Mouse (Mus musculus) ES-E14 (cell line): ENCODE data around the gene Pmepa1.

ENCODE experiments used
- CHD2 ChIP-seq: IDR thresholded peaks from 2 replicates; pipeline ENCODE4 v1.6.1; 2014; ENCODE audit warnings: mild to moderate bottlenecking, low read depth, low read length, inconsistent platforms
- HCFC1 ChIP-seq: IDR thresholded peaks from 2 replicates; pipeline ENCODE4 v1.6.1; 2012; ENCODE audit warnings: low read length, inconsistent platforms, borderline replicate concordance; ENCODE audit not compliant: insufficient read depth
- MAFK ChIP-seq: IDR thresholded peaks from 2 replicates; pipeline ENCODE4 v1.6.1; 2014; ENCODE audit warnings: mild to moderate bottlenecking, low read depth, low read length, inconsistent platforms; ENCODE audit not compliant: insufficient read depth
- ZC3H11A ChIP-seq: IDR thresholded peaks from 2 replicates; pipeline ENCODE4 v1.6.1; 2012; ENCODE audit warnings: low read depth, mild to moderate bottlenecking, inconsistent platforms, low read length, borderline replicate concordance
- ZNF384 ChIP-seq: IDR thresholded peaks from 2 replicates; pipeline ENCODE4 v1.6.1; 2012; ENCODE audit warnings: low read depth, low read length, inconsistent platforms

GRCm38 (mm10) chr2:173180721-173181388 is 95.5 kb downstream of the Pmepa1 start:
- TF ChIP-seq CHD2 = no peak
- TF ChIP-seq MAFK = no peak
- no peak for TF ChIP-seq HCFC1
- TF ChIP-seq ZC3H11A = no peak
- TF ChIP-seq ZNF384 = no peak
